Mouse (Mus musculus) heart, postnatal 25 days (tissue): ENCODE measurements around the gene Atg4b. TPM values are rescaled to one million over a fixed set of nuclear protein-coding genes. Genes with fewer than 3 reads are reported as not detected.
"Not testable (repeated sequence)": the region's sequence is repeated elsewhere in the genome, so short reads cannot be mapped to it uniquely, and the experiment has no call there.

Experiments
- DNase-seq: peaks from one replicate; pipeline ENCODE4 v3.0.0; 2022; ENCODE audit warnings: low spot score
- intact Hi-C: fragments of 180-260 bp; cut with DNase I; formaldehyde crosslinking; loops from one replicate; pipeline ENCODE4 v1.15.1; 2025
- total RNA-seq, 2 experiments: library from RNA; stranded (reverse); gene quantifications; 2 replicates each; pipeline ENCODE4 v1.2.3; 2021

Gene Atg4b
- total RNA-seq, 2 experiments from 2014 or later, result 36.9 to 37.9 TPM

GRCm38 (mm10) chr1:93805221-93805951 lies 54.1 kb downstream of the Atg4b start:
- no peak for DNase-seq
- intact Hi-C loops, result loop anchor here (10.0 kb wide), 1 partner anchor 291 kb away; the partner anchor contains the start of gene Farp2

- intact Hi-C loops, result loop anchor here (10.0 kb wide), 1 partner anchor 294 kb away; the partner anchor contains the start of gene Farp2
- DNase-seq, result no peak
Observed at GRCm38 (mm10) chr1:93808871-93809270, 57.6 kb downstream of the Atg4b start.

- no peak for DNase-seq
- intact Hi-C loops, result no loop called here
Observed at GRCm38 (mm10) chr1:93810011-93810410, 58.7 kb downstream of the Atg4b start.

GRCm38 (mm10) chr1:93811495-93812039 lies 60.3 kb downstream of the Atg4b start:
- intact Hi-C loops, result no loop called here
- no peak for DNase-seq

GRCm38 (mm10) chr1:93817823-93818532 lies 66.7 kb downstream of the Atg4b start:
- intact Hi-C loops, result no loop called here
- DNase-seq, result no peak

- DNase-seq, result no peak
Observed at GRCm38 (mm10) chr1:93818722-93819121, 67.4 kb downstream of the Atg4b start.

GRCm38 (mm10) chr1:93823796-93824495 lies 72.6 kb downstream of the Atg4b start:
- intact Hi-C loops, result no loop called here
- no peak for DNase-seq

More at GRCm38 (mm10) chr1:93818722-93819121, 67.4 kb downstream of the Atg4b start:
- intact Hi-C loops, result no loop called here

- intact Hi-C loops, result no loop called here
- no peak for DNase-seq
Observed at GRCm38 (mm10) chr1:93824609-93825008, 73.3 kb downstream of the Atg4b start, which contains the start of gene D2hgdh. Gene D2hgdh, plus strand, starts transcription at chr1:93824909.

- intact Hi-C loops, result no loop called here
Observed at GRCm38 (mm10) chr1:93825105-93825674, 73.9 kb downstream of the Atg4b start.

GRCm38 (mm10) chr1:93825771-93826539 lies 74.7 kb downstream of the Atg4b start:
- DNase-seq, result no peak
- intact Hi-C loops, result no loop called here

More at GRCm38 (mm10) chr1:93825105-93825674, 73.9 kb downstream of the Atg4b start:
- DNase-seq, result peak; percentile 92

GRCm38 (mm10) chr1:93826540-93826835 lies 75.2 kb downstream of the Atg4b start:
- intact Hi-C loops, result no loop called here
- DNase-seq, result no peak

- not testable (repeated sequence) for DNase-seq
- intact Hi-C loops, result loop anchor here (10.0 kb wide), 1 partner anchor 242 kb away; no protein-coding TSS in a partner anchor
Observed at GRCm38 (mm10) chr1:93832754-93833360, 81.6 kb downstream of the Atg4b start.

GRCm38 (mm10) chr1:93834671-93835150 lies 83.4 kb downstream of the Atg4b start:
- DNase-seq, result no peak
- intact Hi-C loops, result loop anchor here (10.0 kb wide), 1 partner anchor 240 kb away; no protein-coding TSS in a partner anchor

GRCm38 (mm10) chr1:93835211-93835610 lies 83.9 kb downstream of the Atg4b start:
- intact Hi-C loops, result loop anchor here (10.0 kb wide), 1 partner anchor 240 kb away; no protein-coding TSS in a partner anchor
- no peak for DNase-seq

- intact Hi-C loops, result loop anchor here (10.0 kb wide), 1 partner anchor 239 kb away; no protein-coding TSS in a partner anchor
- no peak for DNase-seq
Observed at GRCm38 (mm10) chr1:93835876-93836531, 84.7 kb downstream of the Atg4b start.

- intact Hi-C loops, result loop anchor here (10.0 kb wide), 1 partner anchor 238 kb away; no protein-coding TSS in a partner anchor
- DNase-seq, result no peak
Observed at GRCm38 (mm10) chr1:93836532-93836913, 85.2 kb downstream of the Atg4b start.

GRCm38 (mm10) chr1:93837335-93837734 lies 86.0 kb downstream of the Atg4b start:
- intact Hi-C loops, result loop anchor here (10.0 kb wide), 1 partner anchor 237 kb away; no protein-coding TSS in a partner anchor
- no peak for DNase-seq

- intact Hi-C loops, result loop anchor here (10.0 kb wide), 1 partner anchor 236 kb away; no protein-coding TSS in a partner anchor
- DNase-seq, result not testable (repeated sequence)
Observed at GRCm38 (mm10) chr1:93838569-93838968, 87.3 kb downstream of the Atg4b start.
